Comparison of ENCODE assay signal across 8 mouse cellular contexts in genomic region chr13:30888480-30888879, GRCm38 (mm10). TPM values are rescaled to one million over a fixed set of nuclear protein-coding genes. Genes with fewer than 3 reads are reported as not detected.
DNase-seq lines count a peak whose midpoint lies in the region; ATAC-seq and TF ChIP-seq lines count a peak whose summit lies in the region.

No protein-coding gene starts in this region.

- no peak for TF ChIP-seq EP300 in liver, postnatal 0 days (IDR thresholded peaks at IDR 0.05; ENCODE audit: low read depth)

- H3K27ac ChIP-seq in kidney, embryonic 14.5 days (ENCODE audit: low read depth, low read length) = no peak overlapping the region
- no peak overlapping the region for H3K27ac ChIP-seq in liver, postnatal 0 days (ENCODE audit: low read depth)

- H3K9me3 ChIP-seq in kidney, embryonic 14.5 days (ENCODE audit: control insufficient read depth, low read length) = no peaks in the 10 kb centered on the region
- H3K9me3 ChIP-seq in liver, postnatal 0 days (ENCODE audit: low read length) = no peaks in the 10 kb centered on the region

- no peaks in the 10 kb centered on the region for H3K36me3 ChIP-seq in kidney, embryonic 14.5 days (ENCODE audit: control insufficient read depth, insufficient read depth, low read length)
- H3K36me3 ChIP-seq in liver, postnatal 0 days (replicated peaks; ENCODE audit: insufficient read depth, low read length) = peaks cover 9% of the 10 kb centered on the region; the same call in 1 of the 2 replicates

- CTCF ChIA-PET in Patski (lab: Charles Lee) = interaction anchor here (1.0 to 4.9 kb wide), 9 partner anchors 9 to 101 kb away, joined by 3 to 27 read pairs (median 4); no protein-coding TSS in a partner anchor

- WGBS in kidney, embryonic 14.5 days = 9% methylated on average over 3 of the region's 3 CpGs
- WGBS in liver, postnatal 0 days (ENCODE audit: insufficient replicate concordance) = 14% methylated on average over 3 of the region's 3 CpGs

- H3K4me3 ChIP-seq in kidney, embryonic 14.5 days (ENCODE audit: low read length) = no peak overlapping the region
- H3K4me3 ChIP-seq in liver, postnatal 0 days (ENCODE audit: low read depth, low read length) = no peak overlapping the region

- H3K4me1 ChIP-seq in kidney, embryonic 14.5 days (ENCODE audit: control insufficient read depth, insufficient read depth, low read length) = no peaks in the 10 kb centered on the region
- H3K4me1 ChIP-seq in liver, postnatal 0 days (ENCODE audit: insufficient read depth) = no peaks in the 10 kb centered on the region

- ATAC-seq in Patski = no peak
- peak; percentile 60; the same call in 1 of the 2 replicates for ATAC-seq in kidney, embryonic 14.5 days (ENCODE audit: low FRiP score, low TSS enrichment)
- ATAC-seq in liver, postnatal 0 days = no peak

- POLR2A ChIA-PET in Patski (lab: Charles Lee) = no interaction called here

- DNase-seq in B cell, adult 2 months = peak; percentile 86
- peak; percentile 6 for DNase-seq in Patski (ENCODE audit: low read depth, low spot score)
- peak; percentile 37 for DNase-seq in cerebellum, adult 9-11 months
- DNase-seq in gastrocnemius, adult 18-20 months (ENCODE audit: low spot score) = peak; percentile 66
- DNase-seq in liver, postnatal 0 days = peak; percentile 85
- peak; percentile 70 for DNase-seq in ovary, postnatal 36 days (ENCODE audit: low spot score)
- peak; percentile 95 for DNase-seq in thymus, postnatal 4 days

- in situ Hi-C loops in Patski (cut with MboI; ENCODE audit: low pct_unique_long_range_greater_than_20kb) = loop anchor here (5.0 to 10.0 kb wide), 2 partner anchors 94 to 324 kb away; no protein-coding TSS in a partner anchor

- no peak overlapping the region for H3K9ac ChIP-seq in kidney, embryonic 14.5 days (ENCODE audit: low read depth, low read length)
- H3K9ac ChIP-seq in liver, postnatal 0 days (replicated peaks) = no peak overlapping the region

- no peak overlapping the region for H3K4me2 ChIP-seq in kidney, embryonic 14.5 days (replicated peaks; ENCODE audit: low read depth, low read length)
- no peak overlapping the region for H3K4me2 ChIP-seq in liver, postnatal 0 days (ENCODE audit: low read depth, low read length)

- TF ChIP-seq CTCF in Patski (IDR thresholded peaks at IDR 0.05) = peak; percentile 91
- TF ChIP-seq CTCF in liver, postnatal 0 days (IDR thresholded peaks at IDR 0.05; ENCODE audit: low read depth) = peak; percentile 93

- no peaks in the 10 kb centered on the region for H3K27me3 ChIP-seq in Patski
- no peaks in the 10 kb centered on the region for H3K27me3 ChIP-seq in kidney, embryonic 14.5 days (ENCODE audit: control insufficient read depth, insufficient read depth, low read length)
- no peaks in the 10 kb centered on the region for H3K27me3 ChIP-seq in liver, postnatal 0 days (ENCODE audit: insufficient read depth, low read length)

RNA-seq across cellular contexts. Expression of gene Hus1b, which starts 59.1 kb away (rescaled TPM):
- polyA plus RNA-seq in Patski (2021) = not detected
- total RNA-seq in gastrocnemius, adult 18-20 months (2021) = not detected
- polyA plus RNA-seq in kidney, embryonic 14.5 days (2014; fragmentation: Nextera tagmentation; extraction: Ambion mirVana) = 0.16 and 0.42 TPM in 2 replicates
- not detected in 2 replicates for polyA plus RNA-seq in liver, postnatal 0 days (2015; fragmentation: Nextera tagmentation; extraction: Ambion mirVana)

Comparison
In these comparisons a context has a peak if more than half of its experiments do, and no peak if none do; other contexts are left out.
1. DNase-seq: peak in every context shown above with its lines; median percentile 95 in thymus, postnatal 4 days; 86 in B cell, adult 2 months; 85 in liver, postnatal 0 days; 70 in ovary, postnatal 36 days; 66 in gastrocnemius, adult 18-20 months; 37 in cerebellum, adult 9-11 months; 6 in Patski.